In the genomic region with DNA sequence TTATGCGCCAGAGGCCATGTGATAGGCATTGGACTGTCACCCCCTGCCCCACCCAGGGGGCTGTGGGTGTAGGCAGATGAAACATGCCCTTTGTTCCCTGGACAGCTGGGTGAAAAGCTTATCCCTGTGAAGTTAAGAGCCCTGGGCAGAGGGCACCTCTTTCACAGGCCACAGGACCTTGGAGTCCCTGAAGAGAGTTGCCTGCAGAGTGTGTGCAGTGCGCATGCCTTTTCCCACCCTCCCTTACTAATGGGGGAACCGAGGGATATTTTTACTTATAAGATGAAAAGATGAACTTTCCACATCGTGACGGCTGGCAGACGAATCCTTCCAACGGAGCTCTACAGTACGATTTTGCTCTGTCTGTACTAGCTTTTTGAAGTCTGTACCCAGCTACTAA, we compare ENCODE assay signal across 22 mouse cellular contexts. TPM values are rescaled to one million over a fixed set of nuclear protein-coding genes. Genes with fewer than 3 reads are reported as not detected.
A peak's percentile ranks its signal among the peaks of the same experiment; 100 is the strongest.
DNase-seq lines count a peak whose midpoint lies in the region; ATAC-seq and TF ChIP-seq lines count a peak whose summit lies in the region.
"Had no signal": no experiment of that assay in that cellular context is flagged by ENCODE, and none has a peak within 500 bp of the region (broad histone marks: within the 10 kb centered on the region; RNA-seq: fewer than 3 reads in every experiment).

No protein-coding gene starts in this region.

- peak; percentile 47 for ATAC-seq in forebrain, postnatal 0 days
- ATAC-seq in forebrain, embryonic 12.5 days (ENCODE audit: low FRiP score), result no peak
- ATAC-seq: hindbrain, embryonic 16.5 days had no signal

- no peaks in the 10 kb centered on the region for H3K9me3 ChIP-seq in forebrain, postnatal 0 days (ENCODE audit: low read length)
- no peaks in the 10 kb centered on the region for H3K9me3 ChIP-seq in forebrain, embryonic 12.5 days
- H3K9me3 ChIP-seq: limb, embryonic 10.5 days; liver, embryonic 13.5 days; neural tube, embryonic 12.5 days had no signal

- 40% methylated on average over 8 of the region's 8 CpGs for WGBS in forebrain, postnatal 0 days
- 77% methylated on average over 8 of the region's 8 CpGs for WGBS in forebrain, embryonic 12.5 days

- H3K4me1 ChIP-seq in forebrain, postnatal 0 days (ENCODE audit: insufficient read depth), result peaks cover 9% of the 10 kb centered on the region; the same call in 1 of the 2 replicates
- peaks cover 18% of the 10 kb centered on the region for H3K4me1 ChIP-seq in forebrain, embryonic 12.5 days

- no peak overlapping the region for H3K27ac ChIP-seq in forebrain, postnatal 0 days (ENCODE audit: low read depth, low read length)
- H3K27ac ChIP-seq in forebrain, embryonic 12.5 days, result no peak overlapping the region
- H3K27ac ChIP-seq: limb, embryonic 10.5 days; liver, embryonic 13.5 days; neural tube, embryonic 12.5 days; stomach, postnatal 0 days had no signal

- no peak for TF ChIP-seq CTCF in forebrain, postnatal 0 days (IDR thresholded peaks at IDR 0.05; ENCODE audit: low read depth)

- no peaks in the 10 kb centered on the region for H3K36me3 ChIP-seq in forebrain, postnatal 0 days (ENCODE audit: insufficient read depth)
- H3K36me3 ChIP-seq in forebrain, embryonic 12.5 days (replicated peaks), result no peaks in the 10 kb centered on the region
- H3K36me3 ChIP-seq: limb, embryonic 10.5 days; liver, embryonic 13.5 days; neural tube, embryonic 12.5 days had no signal

- no peak overlapping the region for H3K4me3 ChIP-seq in forebrain, postnatal 0 days (ENCODE audit: low read depth, low read length)
- H3K4me3 ChIP-seq in forebrain, embryonic 12.5 days (replicated peaks), result no peak overlapping the region
- H3K4me3 ChIP-seq: erythroblast, embryonic 14.5 days; limb, embryonic 10.5 days; liver, embryonic 13.5 days; neural tube, embryonic 12.5 days had no signal

- H3K4me2 ChIP-seq in forebrain, postnatal 0 days (ENCODE audit: low read depth), result no peak overlapping the region
- H3K4me2 ChIP-seq in forebrain, embryonic 12.5 days, result no peak overlapping the region

- H3K9ac ChIP-seq in forebrain, postnatal 0 days, result no peak overlapping the region
- no peak overlapping the region for H3K9ac ChIP-seq in forebrain, embryonic 12.5 days
- H3K9ac ChIP-seq: liver, embryonic 13.5 days; neural tube, embryonic 12.5 days had no signal

- H3K27me3 ChIP-seq in forebrain, postnatal 0 days (ENCODE audit: insufficient read depth, low read length), result no peaks in the 10 kb centered on the region
- H3K27me3 ChIP-seq in forebrain, embryonic 12.5 days, result peaks cover 17% of the 10 kb centered on the region
- H3K27me3 ChIP-seq: liver, embryonic 13.5 days; neural tube, embryonic 12.5 days had no signal

- no peak for DNase-seq in forebrain, postnatal 0 days
- peak; percentile 45 to 46 for DNase-seq in kidney, adult 8-10 months
- DNase-seq in kidney, postnatal 14 days, result no peak
- DNase-seq in retina, postnatal 1 day, result peak; percentile 33
- DNase-seq in retina, embryonic 14.5 days (ENCODE audit: low spot score), result no peak
- peak; percentile 6 for DNase-seq in naive thymus-derived CD4-positive, alpha-beta T cell, adult 2 months (ENCODE audit: low read depth)
- no peak for DNase-seq in ovary, adult 18-20 months (ENCODE audit: low spot score)
- DNase-seq: adrenal gland, postnatal 10 days; B cell, adult 2 months; cerebellum, adult 2 months; gastrocnemius, postnatal 36 days; heart, postnatal 14 days; liver, embryonic 13.5 days; lung, postnatal 36 days; right cerebral cortex, postnatal 25 days; thymus, postnatal 14 days had no signal

RNA-seq across cellular contexts. Expression of gene Tiparp, which starts 57.1 kb away (rescaled TPM):
- 23.3 and 26.8 TPM in 2 replicates for total RNA-seq in forebrain, postnatal 0 days (2014; rRNA removed)
- polyA plus RNA-seq in forebrain, postnatal 0 days (2015; fragmentation: Nextera tagmentation; extraction: Ambion mirVana), result 19.5 and 19.9 TPM in 2 replicates
- polyA plus RNA-seq in forebrain, embryonic 12.5 days (2016; fragmentation: Nextera tagmentation; extraction: Ambion mirVana), result 29.4 and 30.6 TPM in 2 replicates

Comparison
In these comparisons a context has a peak if more than half of its experiments do, and no peak if none do; other contexts are left out.
1. DNase-seq: peak in kidney, adult 8-10 months (2 of 2), retina, postnatal 1 day (single experiment) and naive thymus-derived CD4-positive, alpha-beta T cell, adult 2 months (single experiment); none in forebrain, postnatal 0 days (single experiment), kidney, postnatal 14 days (single experiment), retina, embryonic 14.5 days (single experiment) and ovary, adult 18-20 months (single experiment).